Mouse (Mus musculus): ENCODE measurements around the gene Ccnb1ip1.

- TF ChIP-seq CTCF (IDR thresholded peaks at IDR 0.05; ENCODE audit: borderline replicate concordance, insufficient read depth, low read depth, low read length), result no peak
- no peak for TF ChIP-seq POLR2A (IDR thresholded peaks at IDR 0.05; ENCODE audit: borderline replicate concordance, insufficient read depth, low read length)
Measured at GRCm38 (mm10) chr14:50829878-50830277, 22.3 kb upstream of the Ccnb1ip1 start.

Data from cerebellum, adult 2 months (tissue).